Mouse (Mus musculus): ENCODE data around the gene Prr5. TPM values are rescaled to one million over a fixed set of nuclear protein-coding genes. Genes with fewer than 3 reads are reported as not detected.

The Prr5 gene
- polyA plus RNA-seq, 1 experiment from 2014 or later = 20.3 TPM

DNA sequence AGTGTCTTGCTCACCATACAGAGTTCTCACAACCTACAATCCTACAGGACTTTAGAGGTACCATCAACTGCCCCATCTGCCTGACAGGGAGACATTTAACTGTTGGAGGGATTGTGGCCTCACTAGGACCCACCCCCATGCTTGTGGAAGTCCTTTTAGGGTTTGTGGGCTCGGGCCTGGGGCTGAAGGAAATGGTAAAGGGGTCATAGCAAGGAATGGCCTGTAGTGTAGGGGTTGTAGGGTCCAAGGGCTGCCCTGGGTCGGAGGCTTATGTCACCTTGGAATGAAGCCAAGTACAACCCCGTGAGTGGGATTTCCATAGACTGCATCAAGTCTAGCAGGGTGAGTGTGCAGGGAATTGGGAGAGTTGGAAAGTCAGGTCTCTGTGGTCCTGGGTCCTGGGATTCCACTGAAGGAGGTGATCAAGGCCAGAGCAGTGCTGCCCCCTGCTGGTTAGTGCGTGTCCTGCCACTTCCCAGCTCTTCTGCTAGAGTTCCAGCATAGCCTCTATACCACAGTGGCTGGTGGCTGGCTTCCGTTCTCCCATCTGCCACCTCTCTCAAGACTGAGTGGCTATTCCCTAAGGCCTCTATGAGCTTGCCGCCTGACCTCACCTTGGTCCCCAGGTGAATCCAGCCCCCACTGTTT is 30.9 kb downstream of the Prr5 start:
- H3K4me3 ChIP-seq (ENCODE audit: low read depth, low read length) = no peak overlapping the region
- H3K4me1 ChIP-seq (replicated peaks; ENCODE audit: control insufficient read depth, insufficient read depth) = no peaks in the 10 kb centered on the region
- DNase-seq (ENCODE audit: low spot score) = peak; percentile 87
- 48% methylated on average over 6 of the region's 6 CpGs for WGBS
- H3K9me3 ChIP-seq (ENCODE audit: control insufficient read depth, low read length) = no peaks in the 10 kb centered on the region
- H3K36me3 ChIP-seq (ENCODE audit: control insufficient read depth, insufficient read depth, low read length) = peaks cover 11% of the 10 kb centered on the region
- no peaks in the 10 kb centered on the region for H3K27me3 ChIP-seq (ENCODE audit: control insufficient read depth, insufficient read depth, low read length)
- 0 out of 2 replicates have a peak, but pooled peaks have one; percentile 28 for ATAC-seq (ENCODE audit: low FRiP score, low TSS enrichment)
- TF ChIP-seq CTCF (IDR thresholded peaks at IDR 0.05; ENCODE audit: low read depth) (peak; percentile 91), EP300 (optimal IDR thresholded peaks at IDR 0.05) (no peak)
- H3K4me2 ChIP-seq (replicated peaks; ENCODE audit: low read depth) = no peak overlapping the region
- H3K9ac ChIP-seq (ENCODE audit: low read length) = no peak overlapping the region
- H3K27ac ChIP-seq (replicated peaks) = no peak overlapping the region

DNA sequence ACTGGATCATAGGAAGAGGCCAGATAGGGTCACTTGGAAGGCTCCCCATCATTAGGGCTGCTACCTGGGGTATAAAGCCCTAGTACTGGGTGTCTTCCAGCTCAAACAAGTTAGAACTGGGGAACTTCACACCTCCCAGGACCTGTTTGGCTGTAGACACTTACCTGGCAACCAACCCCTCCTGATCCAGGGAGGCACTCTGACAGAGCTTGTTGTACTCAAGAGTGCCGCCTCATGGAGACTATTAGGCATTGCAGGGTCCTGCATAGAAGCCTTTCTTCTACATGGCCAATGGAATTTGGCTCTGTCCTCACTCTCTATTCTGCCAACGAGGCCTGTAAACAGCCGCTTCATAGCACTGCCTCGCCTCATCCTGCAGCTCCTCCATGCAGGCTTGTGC is 32.5 kb downstream of the Prr5 start:
- H3K9me3 ChIP-seq (ENCODE audit: control insufficient read depth, low read length) = no peaks in the 10 kb centered on the region
- H3K4me1 ChIP-seq (replicated peaks; ENCODE audit: control insufficient read depth, insufficient read depth) = no peaks in the 10 kb centered on the region
- no peak overlapping the region for H3K4me2 ChIP-seq (replicated peaks; ENCODE audit: low read depth)
- no peak overlapping the region for H3K4me3 ChIP-seq (ENCODE audit: low read depth, low read length)
- DNase-seq (ENCODE audit: low spot score) = peak; percentile 64
- 11% methylated on average over 4 of the region's 4 CpGs for WGBS
- TF ChIP-seq CTCF (IDR thresholded peaks at IDR 0.05; ENCODE audit: low read depth) = peak; percentile 85
- no peak for TF ChIP-seq EP300 (optimal IDR thresholded peaks at IDR 0.05)
- 0 out of 2 replicates have a peak overlapping the region, but pooled peaks have one; percentile 40 for H3K27ac ChIP-seq (replicated peaks)
- 0 out of 2 replicates have a peak overlapping the region, but pooled peaks have one; percentile 4 for H3K9ac ChIP-seq (ENCODE audit: low read length)
- H3K36me3 ChIP-seq (ENCODE audit: control insufficient read depth, insufficient read depth, low read length) = peaks cover 11% of the 10 kb centered on the region
- peak; percentile 43 for ATAC-seq (ENCODE audit: low FRiP score, low TSS enrichment)
- no peaks in the 10 kb centered on the region for H3K27me3 ChIP-seq (ENCODE audit: control insufficient read depth, insufficient read depth, low read length)

GRCm38 (mm10) chr15:84702391-84703345 is 33.2 kb downstream of the Prr5 start:
- H3K4me2 ChIP-seq (replicated peaks; ENCODE audit: low read depth) = no peak overlapping the region
- WGBS = 85% methylated on average over 29 of the region's 29 CpGs
- no peak for DNase-seq (ENCODE audit: low spot score)
- TF ChIP-seq CTCF (IDR thresholded peaks at IDR 0.05; ENCODE audit: low read depth) (no peak), EP300 (optimal IDR thresholded peaks at IDR 0.05) (no peak)
- no peak for ATAC-seq (ENCODE audit: low FRiP score, low TSS enrichment)
- no peak overlapping the region for H3K4me3 ChIP-seq (ENCODE audit: low read depth, low read length)
- no peaks in the 10 kb centered on the region for H3K4me1 ChIP-seq (replicated peaks; ENCODE audit: control insufficient read depth, insufficient read depth)
- H3K27me3 ChIP-seq (ENCODE audit: control insufficient read depth, insufficient read depth, low read length) = no peaks in the 10 kb centered on the region
- H3K27ac ChIP-seq (replicated peaks) = no peak overlapping the region
- H3K9me3 ChIP-seq (ENCODE audit: control insufficient read depth, low read length) = no peaks in the 10 kb centered on the region
- H3K9ac ChIP-seq (ENCODE audit: low read length) = no peak overlapping the region
- peaks cover 11% of the 10 kb centered on the region for H3K36me3 ChIP-seq (ENCODE audit: control insufficient read depth, insufficient read depth, low read length)

GRCm38 (mm10) chr15:84703992-84704391 is 34.6 kb downstream of the Prr5 start:
- DNase-seq (ENCODE audit: low spot score) = no peak
- Histone ChIP-seq H3K9me3 (ENCODE audit: control insufficient read depth, low read length) (no peaks in the 10 kb centered on the region), H3K4me3 (ENCODE audit: low read depth, low read length) (no peak overlapping the region), H3K27me3 (ENCODE audit: control insufficient read depth, insufficient read depth, low read length) (no peaks in the 10 kb centered on the region), H3K4me1 (replicated peaks; ENCODE audit: control insufficient read depth, insufficient read depth) (no peaks in the 10 kb centered on the region), H3K27ac (replicated peaks) (no peak overlapping the region), H3K4me2 (replicated peaks; ENCODE audit: low read depth) (no peak overlapping the region), H3K9ac (ENCODE audit: low read length) (no peak overlapping the region), H3K36me3 (ENCODE audit: control insufficient read depth, insufficient read depth, low read length) (peaks cover 11% of the 10 kb centered on the region)
- no peak for ATAC-seq (ENCODE audit: low FRiP score, low TSS enrichment)
- TF ChIP-seq EP300 (optimal IDR thresholded peaks at IDR 0.05) = no peak
- TF ChIP-seq CTCF (IDR thresholded peaks at IDR 0.05; ENCODE audit: low read depth) = no peak
- WGBS = 81% methylated on average over 7 of the region's 7 CpGs

- TF ChIP-seq EP300 (optimal IDR thresholded peaks at IDR 0.05) (no peak), CTCF (IDR thresholded peaks at IDR 0.05; ENCODE audit: low read depth) (no peak)
- peaks cover 8% of the 10 kb centered on the region for H3K36me3 ChIP-seq (ENCODE audit: control insufficient read depth, insufficient read depth, low read length)
- H3K27ac ChIP-seq (replicated peaks) = no peak overlapping the region
- DNase-seq (ENCODE audit: low spot score) = no peak
- H3K9me3 ChIP-seq (ENCODE audit: control insufficient read depth, low read length) = no peaks in the 10 kb centered on the region
- H3K4me3 ChIP-seq (ENCODE audit: low read depth, low read length) = no peak overlapping the region
- H3K4me1 ChIP-seq (replicated peaks; ENCODE audit: control insufficient read depth, insufficient read depth) = no peaks in the 10 kb centered on the region
- 73% methylated on average over 6 of the region's 6 CpGs for WGBS
- no peak for ATAC-seq (ENCODE audit: low FRiP score, low TSS enrichment)
- no peak overlapping the region for H3K9ac ChIP-seq (ENCODE audit: low read length)
- H3K4me2 ChIP-seq (replicated peaks; ENCODE audit: low read depth) = no peak overlapping the region
- H3K27me3 ChIP-seq (ENCODE audit: control insufficient read depth, insufficient read depth, low read length) = no peaks in the 10 kb centered on the region
Observed at GRCm38 (mm10) chr15:84705351-84705901, 36.0 kb downstream of the Prr5 start.
